Mouse (Mus musculus) midbrain, embryonic 14.5 days (tissue): Measurements from ENCODE around the gene Nelfb. TPM values are rescaled to one million over a fixed set of nuclear protein-coding genes. Genes with fewer than 3 reads are reported as not detected.

ENCODE experiments used
- ATAC-seq: fragments of 200-750 bp; cut with Nextera tagmentation; 2 replicates; pipeline ENCODE4 v1.8.0; 2017; ENCODE audit warnings: moderate number of reproducible peaks, moderate library complexity; ENCODE audit not compliant: low FRiP score, low TSS enrichment
- DNase-seq: peaks from one replicate; pipeline ENCODE4 v3.0.0-alpha.2; 2015
- H3K27ac ChIP-seq: fragments of 300-500 bp; sonication (generic); replicated peaks from 2 replicates; pipeline ENCODE4 v1.5.1; 2014; ENCODE audit warnings: mild to moderate bottlenecking, low read depth, low read length, moderate library complexity
- H3K27me3 ChIP-seq: fragments of 300-500 bp; sonication (generic); 2 replicates; pipeline ENCODE4 v1.6.1; 2014; ENCODE audit warnings: low read length, control low read depth, mixed read lengths; ENCODE audit not compliant: control insufficient read depth, insufficient read depth
- H3K36me3 ChIP-seq: fragments of 300-500 bp; sonication (generic); 2 replicates; pipeline ENCODE4 v1.6.1; 2014; ENCODE audit warnings: low read length, control low read depth; ENCODE audit not compliant: control insufficient read depth, insufficient read depth
- H3K4me1 ChIP-seq: fragments of 300-500 bp; sonication (generic); 2 replicates; pipeline ENCODE4 v1.6.1; 2014; ENCODE audit warnings: mild to moderate bottlenecking, antibody characterized with exemption, low read length, control low read depth; ENCODE audit not compliant: control insufficient read depth, insufficient read depth
- H3K4me2 ChIP-seq: fragments of 300-500 bp; sonication (generic); 2 replicates; pipeline ENCODE4 v1.6.1; 2014; ENCODE audit warnings: mild to moderate bottlenecking, low read length, moderate library complexity
- H3K4me3 ChIP-seq: fragments of 300-500 bp; sonication (generic); replicated peaks from 2 replicates; pipeline ENCODE4 v1.5.1; 2014; ENCODE audit warnings: low read depth, low read length
- H3K9ac ChIP-seq: fragments of 300-500 bp; sonication (generic); replicated peaks from 2 replicates; pipeline ENCODE4 v1.6.1; 2014; ENCODE audit warnings: mild to moderate bottlenecking, low read length, moderate library complexity
- H3K9me3 ChIP-seq: fragments of 300-500 bp; sonication (generic); 2 replicates; pipeline ENCODE4 v1.6.1; 2016; ENCODE audit warnings: low read length, control low read depth, mixed read lengths; ENCODE audit not compliant: control insufficient read depth
- WGBS: fragments of 180-500 bp; shearing (Covaris S2); extraction: QIAGEN DNeasy Blood & Tissue Kit; methylation state at CpG from one replicate; pipeline ENCODE4 v1.1.7; 2014; 5-methylcytosine and 5-hydroxymethylcytosine counted together
- polyA plus RNA-seq: library from polyadenylated mRNA; unstranded; fragments of >200 nt; fragmentation: Nextera tagmentation; extraction: Ambion mirVana; gene quantifications from 2 replicates; pipeline ENCODE4 v1.2.1, GENCODE M21; 2014

The Nelfb gene
- polyA plus RNA-seq, 1 experiment from 2014 or later: 98.7 TPM

DNA sequence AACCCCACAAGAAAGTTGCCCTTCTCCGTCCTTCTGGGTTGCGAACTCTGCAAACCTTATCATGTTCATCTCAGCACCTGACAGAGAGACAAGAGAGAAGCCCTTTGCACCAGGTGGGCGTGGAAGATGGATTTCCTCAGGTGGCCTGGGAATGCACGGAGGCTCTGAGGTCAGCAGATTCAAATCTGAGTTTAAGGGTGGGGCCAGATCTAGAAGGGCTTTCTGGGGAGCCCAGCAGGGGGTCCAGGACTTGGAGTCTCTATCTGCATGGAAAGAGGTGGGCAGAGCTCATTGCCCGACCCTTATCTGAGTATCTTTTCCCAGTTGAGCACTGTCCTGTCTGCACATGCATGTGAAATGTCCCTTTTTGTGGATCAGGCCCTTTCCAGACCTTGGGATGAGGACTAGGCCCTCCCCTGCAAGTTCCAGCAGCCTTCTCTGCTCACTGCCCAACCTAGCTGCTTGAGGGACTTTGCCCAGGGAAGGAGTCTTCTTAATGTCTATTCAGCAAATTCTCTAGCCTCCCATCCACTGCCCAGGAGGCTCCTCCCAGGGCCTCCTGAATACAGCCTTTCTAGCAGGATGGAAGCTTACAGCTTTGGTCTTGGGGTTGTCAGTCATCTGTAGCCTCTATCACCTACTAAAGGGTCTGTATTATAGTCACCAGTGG is 23.4 kb upstream of the Nelfb start:
- Histone ChIP-seq H3K4me1 (no peaks in the 10 kb centered on the region), H3K27ac (no peak overlapping the region), H3K4me3 (no peak overlapping the region), H3K4me2 (no peak overlapping the region), H3K9ac (no peak overlapping the region), H3K36me3 (no peaks in the 10 kb centered on the region), H3K27me3 (no peaks in the 10 kb centered on the region), H3K9me3 (no peaks in the 10 kb centered on the region)
- 77% methylated on average over 5 of the region's 5 CpGs for WGBS
- no peak for ATAC-seq
- DNase-seq: no peak

GRCm38 (mm10) chr2:25234050-25234449 is 22.8 kb upstream of the Nelfb start, which contains the start of gene Slc34a3:
TSS of gene Slc34a3 (minus strand) at chr2:25234364.
- DNase-seq (no peak), ATAC-seq (no peak)
- 89% methylated on average over 3 of the region's 3 CpGs for WGBS
- Histone ChIP-seq H3K27ac (no peak within 1 kb of the TSS), H3K36me3 (no peaks in the 10 kb centered on the region), H3K4me1 (no peaks in the 10 kb centered on the region), H3K4me3 (no peak within 1 kb of the TSS), H3K9ac (no peak within 1 kb of the TSS), H3K4me2 (no peak within 1 kb of the TSS), H3K9me3 (no peaks in the 10 kb centered on the region), H3K27me3 (no peaks in the 10 kb centered on the region)

DNA sequence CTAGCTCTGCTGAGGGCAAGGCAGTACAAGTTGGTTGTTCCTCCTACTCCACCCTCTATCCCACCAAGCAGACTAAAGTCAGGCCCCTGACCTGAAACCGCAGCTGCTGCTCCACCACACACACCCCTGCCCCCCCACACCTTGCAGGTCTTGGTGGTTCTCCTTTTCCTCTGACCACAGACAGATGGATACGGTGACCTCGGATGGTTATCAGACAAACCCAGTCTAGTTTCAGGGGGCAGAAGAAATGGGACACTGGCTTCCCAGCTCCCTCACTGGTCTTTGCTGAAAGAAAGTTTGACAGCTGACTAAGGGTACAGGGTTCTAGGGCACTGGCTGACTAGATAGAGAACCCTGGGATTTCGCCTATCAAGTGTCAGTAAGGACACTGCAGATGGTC is 22.1 kb upstream of the Nelfb start:
- no peak for DNase-seq
- no peaks in the 10 kb centered on the region for H3K36me3 ChIP-seq

GRCm38 (mm10) chr2:25231038-25231437 is 19.7 kb upstream of the Nelfb start:
- Histone ChIP-seq H3K27me3 (no peaks in the 10 kb centered on the region), H3K36me3 (no peaks in the 10 kb centered on the region), H3K27ac (no peak overlapping the region), H3K4me2 (no peak overlapping the region), H3K4me3 (no peak overlapping the region), H3K4me1 (no peaks in the 10 kb centered on the region), H3K9ac (no peak overlapping the region), H3K9me3 (no peaks in the 10 kb centered on the region)
- 54% methylated on average over 12 of the region's 12 CpGs for WGBS
- DNase-seq: no peak
- no peak for ATAC-seq

More for the DNA sequence above, 22.1 kb upstream of the Nelfb start:
- 86% methylated on average over 4 of the region's 4 CpGs for whole genome bisulfite sequencing
- Histone ChIP-seq H3K27ac (no peak overlapping the region), H3K4me3 (no peak overlapping the region), H3K4me1 (no peaks in the 10 kb centered on the region), H3K27me3 (no peaks in the 10 kb centered on the region), H3K9me3 (no peaks in the 10 kb centered on the region), H3K9ac (no peak overlapping the region), H3K4me2 (no peak overlapping the region)
- ATAC-seq: no peak

- Histone ChIP-seq H3K4me3 (no peak overlapping the region), H3K36me3 (no peaks in the 10 kb centered on the region), H3K9me3 (no peaks in the 10 kb centered on the region), H3K4me1 (peaks cover 2% of the 10 kb centered on the region), H3K4me2 (no peak overlapping the region), H3K27ac (no peak overlapping the region), H3K27me3 (no peaks in the 10 kb centered on the region), H3K9ac (no peak overlapping the region)
- WGBS: 89% methylated on average over 7 of the region's 7 CpGs
- ATAC-seq (no peak), DNase-seq (no peak)
These were observed 19.3 kb upstream of the Nelfb start for GRCm38 (mm10) chr2:25230581-25230980.

DNA sequence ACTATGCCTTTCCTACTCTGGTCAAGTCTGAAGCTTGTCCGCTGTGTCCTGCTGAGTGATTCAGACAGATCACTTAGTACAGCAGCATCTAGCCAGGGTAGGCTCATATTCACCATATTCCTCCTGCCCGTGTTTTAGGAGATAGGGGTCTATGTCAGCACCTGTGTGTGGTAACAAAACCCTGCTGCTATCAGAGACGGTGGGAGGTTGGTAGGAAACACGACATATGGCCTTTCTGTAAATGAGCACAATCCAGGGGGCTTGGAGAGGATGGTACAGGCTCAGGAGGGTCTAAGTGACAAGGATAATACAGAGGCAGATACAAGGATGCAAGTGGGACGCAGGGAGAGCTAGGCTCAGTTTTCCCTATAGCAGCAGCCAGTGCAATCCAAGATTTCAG is 18.3 kb upstream of the Nelfb start:
- Histone ChIP-seq H3K27ac (no peak overlapping the region), H3K4me2 (no peak overlapping the region), H3K9me3 (no peaks in the 10 kb centered on the region), H3K27me3 (no peaks in the 10 kb centered on the region), H3K36me3 (no peaks in the 10 kb centered on the region), H3K9ac (no peak overlapping the region), H3K4me3 (no peak overlapping the region), H3K4me1 (peaks cover 6% of the 10 kb centered on the region)
- no peak for DNase-seq
- 83% methylated on average over 5 of the region's 5 CpGs for WGBS
- ATAC-seq: no peak

- peak overlapping the region; percentile 37 for H3K4me2 ChIP-seq
- ATAC-seq (no peak), DNase-seq (no peak)
- H3K9me3 ChIP-seq: no peaks in the 10 kb centered on the region
- H3K27me3 ChIP-seq: no peaks in the 10 kb centered on the region
- no peaks in the 10 kb centered on the region for H3K36me3 ChIP-seq
- WGBS: 69% methylated on average over 6 of the region's 6 CpGs
- 0 out of 2 replicates have a peak overlapping the region, but pooled peaks have one; percentile 27 for H3K27ac ChIP-seq
- H3K9ac ChIP-seq: no peak overlapping the region
- peaks cover 6% of the 10 kb centered on the region for H3K4me1 ChIP-seq
- H3K4me3 ChIP-seq: no peak overlapping the region
These were observed 17.8 kb upstream of the Nelfb start for GRCm38 (mm10) chr2:25228995-25229530.

- no peak overlapping the region for H3K9ac ChIP-seq
- H3K4me1 ChIP-seq: peaks cover 12% of the 10 kb centered on the region
- no peaks in the 10 kb centered on the region for H3K27me3 ChIP-seq
- H3K4me2 ChIP-seq: peak overlapping the region; percentile 37
- no peak overlapping the region for H3K4me3 ChIP-seq
- H3K36me3 ChIP-seq: no peaks in the 10 kb centered on the region
- 3% methylated on average over 7 of the region's 7 CpGs for WGBS
- H3K9me3 ChIP-seq: no peaks in the 10 kb centered on the region
- peak overlapping the region; percentile 27 for H3K27ac ChIP-seq
- ATAC-seq (no peak), DNase-seq (peak; percentile 87)
These were observed 17.2 kb upstream of the Nelfb start for GRCm38 (mm10) chr2:25228431-25228889.

- Histone ChIP-seq H3K4me1 (peaks cover 15% of the 10 kb centered on the region), H3K4me3 (no peak overlapping the region), H3K27me3 (no peaks in the 10 kb centered on the region), H3K9me3 (no peaks in the 10 kb centered on the region), H3K27ac (no peak overlapping the region), H3K9ac (no peak overlapping the region), H3K36me3 (no peaks in the 10 kb centered on the region), H3K4me2 (no peak overlapping the region)
- ATAC-seq (no peak), DNase-seq (no peak)
- 88% methylated on average over 4 of the region's 4 CpGs for WGBS
These were observed 16.1 kb upstream of the Nelfb start for GRCm38 (mm10) chr2:25227406-25227805.
